Mouse (Mus musculus): ENCODE data around the gene Mrps35. TPM values are rescaled to one million over a fixed set of nuclear protein-coding genes. Genes with fewer than 3 reads are reported as not detected.

The Mrps35 gene
- polyA plus RNA-seq, 1 experiment from 2014 or later: 182 TPM

GRCm38 (mm10) chr6:147010358-147010757 is 32.2 kb upstream of the Mrps35 start:
- no peaks in the 10 kb centered on the region for H3K4me1 ChIP-seq (ENCODE audit: control insufficient read depth, insufficient read depth, low read length)
- ATAC-seq: no peak
- H3K36me3 ChIP-seq (ENCODE audit: control insufficient read depth, insufficient read depth, low read length): 0 out of 2 replicates have a peak, but pooled peaks cover 7% of the 10 kb centered on the region
- H3K4me3 ChIP-seq (ENCODE audit: low read length): no peak overlapping the region
- no peak overlapping the region for H3K9ac ChIP-seq (ENCODE audit: low read depth, low read length)
- H3K4me2 ChIP-seq (ENCODE audit: low read depth, low read length): no peak overlapping the region
- no peaks in the 10 kb centered on the region for H3K9me3 ChIP-seq (ENCODE audit: control insufficient read depth, low read length)
- no peaks in the 10 kb centered on the region for H3K27me3 ChIP-seq (replicated peaks; ENCODE audit: control insufficient read depth, insufficient read depth, low read length)
- WGBS: 80% methylated on average over 6 of the region's 6 CpGs
- H3K27ac ChIP-seq (ENCODE audit: low read length): no peak overlapping the region

DNA sequence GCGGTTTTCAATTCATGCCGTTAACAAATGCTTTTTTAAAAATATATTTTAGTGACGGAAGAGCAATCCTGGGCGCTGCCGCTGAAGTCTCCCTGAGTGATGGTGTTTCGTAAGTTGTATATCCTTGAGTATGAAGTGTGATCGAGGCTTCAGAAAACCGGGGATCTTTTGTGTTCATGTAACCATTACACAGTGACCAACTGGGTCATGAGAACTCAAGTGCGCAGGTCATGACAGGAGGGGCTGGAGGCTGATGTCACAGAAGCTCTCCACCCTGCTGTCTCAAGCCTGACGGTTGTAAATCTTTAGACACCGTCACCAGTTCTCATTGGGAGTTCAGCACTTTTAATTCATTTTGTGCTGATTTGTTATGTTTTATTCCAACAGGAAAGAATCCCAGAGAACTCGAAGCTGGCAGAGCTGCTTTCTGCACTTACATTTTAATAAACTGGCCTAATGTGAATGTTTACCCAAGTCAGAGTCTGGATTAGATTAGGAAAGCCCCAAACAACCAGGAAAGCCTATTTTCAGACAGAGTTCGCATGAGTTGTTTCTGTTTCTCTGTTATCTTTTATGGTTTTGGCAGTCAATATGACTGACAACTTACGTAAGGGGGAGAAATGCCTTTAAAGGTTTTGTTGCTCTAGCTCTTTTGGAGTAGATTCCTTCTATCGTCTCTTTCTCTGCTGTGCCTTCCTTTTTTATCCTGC is 31.6 kb upstream of the Mrps35 start:
- WGBS: 84% methylated on average over 15 of the region's 15 CpGs
- no peak overlapping the region for H3K4me2 ChIP-seq (ENCODE audit: low read depth, low read length)
- no peaks in the 10 kb centered on the region for H3K9me3 ChIP-seq (ENCODE audit: control insufficient read depth, low read length)
- no peaks in the 10 kb centered on the region for H3K27me3 ChIP-seq (replicated peaks; ENCODE audit: control insufficient read depth, insufficient read depth, low read length)
- no peaks in the 10 kb centered on the region for H3K4me1 ChIP-seq (ENCODE audit: control insufficient read depth, insufficient read depth, low read length)
- H3K36me3 ChIP-seq (ENCODE audit: control insufficient read depth, insufficient read depth, low read length): 0 out of 2 replicates have a peak, but pooled peaks cover 7% of the 10 kb centered on the region
- no peak overlapping the region for H3K4me3 ChIP-seq (ENCODE audit: low read length)
- no peak overlapping the region for H3K9ac ChIP-seq (ENCODE audit: low read depth, low read length)
- no peak for ATAC-seq
- no peak overlapping the region for H3K27ac ChIP-seq (ENCODE audit: low read length)

DNA sequence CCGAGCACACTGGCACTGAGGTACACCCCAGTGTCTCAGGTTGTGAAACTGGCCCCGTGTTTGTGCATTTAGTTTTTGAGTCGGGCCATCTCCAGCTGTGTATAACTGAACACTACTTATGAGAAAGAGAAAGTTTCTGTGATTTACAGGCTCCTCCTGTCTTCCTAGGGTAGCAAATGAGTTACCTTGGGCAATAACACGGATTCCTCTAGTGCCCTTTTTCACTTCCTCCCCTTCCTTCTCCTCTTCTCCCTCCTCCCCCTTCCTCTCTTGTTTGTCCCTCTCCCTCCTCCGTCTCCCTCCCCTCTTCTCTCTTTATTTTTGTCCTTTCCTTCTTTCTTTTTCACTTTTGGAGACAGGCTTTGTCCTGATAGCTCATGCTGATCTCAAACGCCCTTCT is 31.0 kb upstream of the Mrps35 start:
- WGBS: 74% methylated on average over 6 of the region's 6 CpGs
- ATAC-seq: no peak
- H3K9me3 ChIP-seq (ENCODE audit: control insufficient read depth, low read length): no peaks in the 10 kb centered on the region
- H3K4me2 ChIP-seq (ENCODE audit: low read depth, low read length): no peak overlapping the region
- H3K9ac ChIP-seq (ENCODE audit: low read depth, low read length): no peak overlapping the region
- H3K4me1 ChIP-seq (ENCODE audit: control insufficient read depth, insufficient read depth, low read length): no peaks in the 10 kb centered on the region
- no peaks in the 10 kb centered on the region for H3K27me3 ChIP-seq (replicated peaks; ENCODE audit: control insufficient read depth, insufficient read depth, low read length)
- peaks cover 7% of the 10 kb centered on the region; the same call in 1 of the 2 replicates for H3K36me3 ChIP-seq (ENCODE audit: control insufficient read depth, insufficient read depth, low read length)
- H3K27ac ChIP-seq (ENCODE audit: low read length): no peak overlapping the region
- no peak overlapping the region for H3K4me3 ChIP-seq (ENCODE audit: low read length)

DNA sequence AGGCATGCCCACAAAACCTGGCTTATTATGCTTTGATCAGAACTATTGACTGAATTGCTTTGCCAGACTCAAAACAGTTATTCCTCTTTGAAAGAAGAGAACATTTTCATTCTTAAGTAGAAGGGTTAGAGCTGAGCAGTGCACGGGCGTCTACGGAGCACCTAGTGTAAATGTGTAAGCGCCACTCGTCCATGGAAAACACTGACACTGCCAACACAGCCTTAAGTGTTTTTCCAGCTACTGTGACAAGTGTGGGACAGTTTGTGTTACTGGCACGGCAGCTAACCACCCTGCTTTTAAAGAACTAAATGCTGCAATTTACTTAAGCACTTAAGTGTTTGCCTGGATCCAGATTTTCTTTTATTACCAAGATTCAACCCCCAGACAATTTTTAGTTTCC is 30.6 kb upstream of the Mrps35 start:
- Histone ChIP-seq H3K4me3 (ENCODE audit: low read length) (no peak overlapping the region), H3K4me1 (ENCODE audit: control insufficient read depth, insufficient read depth, low read length) (no peaks in the 10 kb centered on the region), H3K36me3 (ENCODE audit: control insufficient read depth, insufficient read depth, low read length) (peaks cover 7% of the 10 kb centered on the region; the same call in 1 of the 2 replicates), H3K9ac (ENCODE audit: low read depth, low read length) (no peak overlapping the region), H3K9me3 (ENCODE audit: control insufficient read depth, low read length) (no peaks in the 10 kb centered on the region), H3K4me2 (ENCODE audit: low read depth, low read length) (no peak overlapping the region), H3K27ac (ENCODE audit: low read length) (no peak overlapping the region), H3K27me3 (replicated peaks; ENCODE audit: control insufficient read depth, insufficient read depth, low read length) (no peaks in the 10 kb centered on the region)
- 87% methylated on average over 6 of the region's 6 CpGs for WGBS
- no peak for ATAC-seq

GRCm38 (mm10) chr6:147013546-147013945 is 29.0 kb upstream of the Mrps35 start:
- WGBS: 86% methylated on average over 1 of the region's 1 CpGs

DNA sequence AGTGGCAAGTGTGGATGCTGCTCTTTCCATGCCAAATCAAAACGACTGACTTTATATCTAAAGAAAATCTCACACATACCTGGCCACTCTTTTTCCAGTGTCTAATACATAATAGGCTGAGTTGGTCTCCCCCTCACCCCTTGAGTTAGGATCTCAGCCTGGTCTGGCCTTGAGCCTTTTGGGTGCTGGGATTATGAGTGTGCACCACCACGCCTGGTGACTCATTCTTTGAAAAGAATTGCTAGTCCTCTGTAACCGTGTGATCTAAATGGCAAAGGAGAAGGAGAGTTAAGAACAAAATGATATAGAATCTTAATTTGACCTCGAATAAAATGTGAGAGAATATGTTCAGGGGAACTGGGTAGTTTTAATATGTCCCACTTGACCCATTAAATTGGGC is 24.7 kb upstream of the Mrps35 start:
- Histone ChIP-seq H3K36me3 (ENCODE audit: control insufficient read depth, insufficient read depth, low read length) (peaks cover 6% of the 10 kb centered on the region; the same call in 1 of the 2 replicates), H3K27me3 (replicated peaks; ENCODE audit: control insufficient read depth, insufficient read depth, low read length) (no peaks in the 10 kb centered on the region), H3K4me3 (ENCODE audit: low read length) (no peak overlapping the region), H3K9me3 (ENCODE audit: control insufficient read depth, low read length) (no peaks in the 10 kb centered on the region), H3K27ac (ENCODE audit: low read length) (no peak overlapping the region), H3K4me1 (ENCODE audit: control insufficient read depth, insufficient read depth, low read length) (no peaks in the 10 kb centered on the region), H3K4me2 (ENCODE audit: low read depth, low read length) (no peak overlapping the region), H3K9ac (ENCODE audit: low read depth, low read length) (no peak overlapping the region)
- WGBS: 88% methylated on average over 4 of the region's 4 CpGs
- no peak for ATAC-seq

More at GRCm38 (mm10) chr6:147013546-147013945, 29.0 kb upstream of the Mrps35 start:
- Histone ChIP-seq H3K9ac (ENCODE audit: low read depth, low read length) (no peak overlapping the region), H3K36me3 (ENCODE audit: control insufficient read depth, insufficient read depth, low read length) (peaks cover 7% of the 10 kb centered on the region; the same call in 1 of the 2 replicates), H3K4me2 (ENCODE audit: low read depth, low read length) (no peak overlapping the region), H3K27me3 (replicated peaks; ENCODE audit: control insufficient read depth, insufficient read depth, low read length) (no peaks in the 10 kb centered on the region), H3K4me1 (ENCODE audit: control insufficient read depth, insufficient read depth, low read length) (no peaks in the 10 kb centered on the region), H3K27ac (ENCODE audit: low read length) (no peak overlapping the region), H3K4me3 (ENCODE audit: low read length) (no peak overlapping the region), H3K9me3 (ENCODE audit: control insufficient read depth, low read length) (no peaks in the 10 kb centered on the region)
- ATAC-seq: no peak

GRCm38 (mm10) chr6:147018364-147018763 is 24.2 kb upstream of the Mrps35 start:
- no peaks in the 10 kb centered on the region for H3K9me3 ChIP-seq (ENCODE audit: control insufficient read depth, low read length)
- H3K36me3 ChIP-seq (ENCODE audit: control insufficient read depth, insufficient read depth, low read length): peaks cover 6% of the 10 kb centered on the region; the same call in 1 of the 2 replicates
- H3K4me2 ChIP-seq (ENCODE audit: low read depth, low read length): no peak overlapping the region
- WGBS: 93% methylated on average over 5 of the region's 5 CpGs
- no peak overlapping the region for H3K27ac ChIP-seq (ENCODE audit: low read length)
- H3K4me1 ChIP-seq (ENCODE audit: control insufficient read depth, insufficient read depth, low read length): no peaks in the 10 kb centered on the region
- ATAC-seq: no peak
- H3K9ac ChIP-seq (ENCODE audit: low read depth, low read length): no peak overlapping the region
- no peak overlapping the region for H3K4me3 ChIP-seq (ENCODE audit: low read length)
- H3K27me3 ChIP-seq (replicated peaks; ENCODE audit: control insufficient read depth, insufficient read depth, low read length): no peaks in the 10 kb centered on the region

DNA sequence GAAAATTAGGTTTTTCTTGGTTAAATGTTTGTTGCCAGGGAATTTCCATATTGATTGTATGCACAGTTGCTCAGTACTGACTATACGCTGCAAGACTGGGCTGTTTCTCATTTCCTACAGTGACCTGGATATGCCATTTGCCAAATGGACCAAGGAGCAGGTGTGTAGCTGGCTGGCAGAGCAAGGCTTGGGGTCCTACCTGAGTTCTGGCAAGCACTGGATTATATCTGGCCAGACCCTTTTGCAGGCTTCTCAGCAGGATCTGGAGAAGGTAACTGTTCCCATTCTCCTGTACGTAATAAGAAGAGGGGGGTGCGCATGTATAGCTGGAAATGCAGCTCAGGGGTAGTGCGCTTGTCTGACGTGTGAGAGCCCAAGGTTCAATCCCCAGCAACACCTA is 21.4 kb upstream of the Mrps35 start:
- peaks cover 2% of the 10 kb centered on the region; the same call in 1 of the 2 replicates for H3K36me3 ChIP-seq (ENCODE audit: control insufficient read depth, insufficient read depth, low read length)
- no peak for ATAC-seq
- H3K4me1 ChIP-seq (ENCODE audit: control insufficient read depth, insufficient read depth, low read length): no peaks in the 10 kb centered on the region
- WGBS: 93% methylated on average over 5 of the region's 5 CpGs
- H3K4me2 ChIP-seq (ENCODE audit: low read depth, low read length): no peak overlapping the region
- no peaks in the 10 kb centered on the region for H3K27me3 ChIP-seq (replicated peaks; ENCODE audit: control insufficient read depth, insufficient read depth, low read length)
- no peak overlapping the region for H3K27ac ChIP-seq (ENCODE audit: low read length)
- no peak overlapping the region for H3K4me3 ChIP-seq (ENCODE audit: low read length)
- no peaks in the 10 kb centered on the region for H3K9me3 ChIP-seq (ENCODE audit: control insufficient read depth, low read length)
- H3K9ac ChIP-seq (ENCODE audit: low read depth, low read length): no peak overlapping the region

GRCm38 (mm10) chr6:147022375-147023132 is 20.0 kb upstream of the Mrps35 start:
- H3K4me3 ChIP-seq (ENCODE audit: low read length): no peak overlapping the region
- no peaks in the 10 kb centered on the region for H3K9me3 ChIP-seq (ENCODE audit: control insufficient read depth, low read length)
- no peak overlapping the region for H3K9ac ChIP-seq (ENCODE audit: low read depth, low read length)
- no peaks in the 10 kb centered on the region for H3K4me1 ChIP-seq (ENCODE audit: control insufficient read depth, insufficient read depth, low read length)
- WGBS: 87% methylated on average over 16 of the region's 16 CpGs
- no peaks in the 10 kb centered on the region for H3K27me3 ChIP-seq (replicated peaks; ENCODE audit: control insufficient read depth, insufficient read depth, low read length)
- no peak for ATAC-seq
- no peak overlapping the region for H3K27ac ChIP-seq (ENCODE audit: low read length)
- 0 out of 2 replicates have a peak, but pooled peaks cover 2% of the 10 kb centered on the region for H3K36me3 ChIP-seq (ENCODE audit: control insufficient read depth, insufficient read depth, low read length)
- no peak overlapping the region for H3K4me2 ChIP-seq (ENCODE audit: low read depth, low read length)
